Mouse (Mus musculus) C2C12 (cell line): ENCODE data around the gene Gm45062.

ENCODE experiments used
- CTCF ChIP-seq: IDR thresholded peaks from one replicate; pipeline ENCODE4 v1.5.1; 2011; ENCODE audit not compliant: control insufficient read depth, insufficient read depth, insufficient read length
- MAX ChIP-seq: IDR thresholded peaks from one replicate; pipeline ENCODE4 v1.6.1; 2011; ENCODE audit warnings: mild to moderate bottlenecking, control low read depth

DNA sequence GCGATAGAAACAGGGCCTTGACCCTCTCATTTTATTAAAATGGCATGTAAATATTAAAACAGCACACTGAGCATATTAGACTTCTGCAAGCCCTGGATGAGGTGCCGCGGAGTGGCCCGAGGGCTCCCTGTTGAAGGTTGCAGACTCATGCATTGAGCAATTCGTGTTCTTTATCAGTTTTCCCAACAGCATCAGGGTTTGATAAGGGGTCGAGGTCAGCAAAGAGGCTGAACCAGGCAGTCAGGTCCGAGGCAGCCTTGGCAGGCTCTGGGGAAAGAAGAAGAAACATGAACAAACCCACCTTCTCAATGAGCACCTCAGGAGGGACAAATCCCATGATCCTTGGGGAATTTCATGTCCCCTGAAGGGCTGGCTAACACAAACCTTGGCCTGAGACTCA lies 371.3 kb downstream of the Gm45062 start:
- TF ChIP-seq MAX (no peak), CTCF (no peak)
